Mouse (Mus musculus) spleen, adult 2 months (tissue): ENCODE results near the gene Lig4.

Experiments used
- CTCF ChIP-seq: fragments of 200-500 bp; IDR thresholded peaks from 2 replicates; pipeline ENCODE4 v1.5.1; 2011; ENCODE audit warnings: mild to moderate bottlenecking, inconsistent platforms; ENCODE audit not compliant: insufficient read depth, insufficient read length, insufficient replicate concordance; ENCODE audit errors: extremely low read depth
- POLR2A ChIP-seq: fragments of 200-500 bp; IDR thresholded peaks from 2 replicates; pipeline ENCODE4 v1.6.1; 2011; ENCODE audit warnings: low read depth, low read length, inconsistent platforms

- TF ChIP-seq CTCF, result no peak
- TF ChIP-seq POLR2A, result no peak
Observed at GRCm38 (mm10) chr8:9932711-9933110, 44.8 kb downstream of the Lig4 start.
